Mouse (Mus musculus): ENCODE data around the gene Ythdf2. TPM values are rescaled to one million over a fixed set of nuclear protein-coding genes. Genes with fewer than 3 reads are reported as not detected.
A peak's percentile ranks its signal among the peaks of the same experiment; 100 is the strongest.

Ythdf2 gene
- polyA plus RNA-seq, 1 experiment = not detected

GRCm38 (mm10) chr4:132194373-132194772 lies 17.7 kb downstream of the Ythdf2 start:
- no peak for TF ChIP-seq CTCF (IDR thresholded peaks at IDR 0.05; ENCODE audit: insufficient read depth, low read depth, low read length)
- no peak overlapping the region for H3K27ac ChIP-seq (ENCODE audit: insufficient read depth, low read depth, low read length)
- 92% methylated on average over 6 of the region's 6 CpGs for WGBS
- H3K4me3 ChIP-seq (ENCODE audit: insufficient read depth, low read depth, low read length) = no peak overlapping the region
- no peaks in the 10 kb centered on the region for H3K4me1 ChIP-seq (ENCODE audit: control insufficient read depth, insufficient read depth, low read length)

DNA sequence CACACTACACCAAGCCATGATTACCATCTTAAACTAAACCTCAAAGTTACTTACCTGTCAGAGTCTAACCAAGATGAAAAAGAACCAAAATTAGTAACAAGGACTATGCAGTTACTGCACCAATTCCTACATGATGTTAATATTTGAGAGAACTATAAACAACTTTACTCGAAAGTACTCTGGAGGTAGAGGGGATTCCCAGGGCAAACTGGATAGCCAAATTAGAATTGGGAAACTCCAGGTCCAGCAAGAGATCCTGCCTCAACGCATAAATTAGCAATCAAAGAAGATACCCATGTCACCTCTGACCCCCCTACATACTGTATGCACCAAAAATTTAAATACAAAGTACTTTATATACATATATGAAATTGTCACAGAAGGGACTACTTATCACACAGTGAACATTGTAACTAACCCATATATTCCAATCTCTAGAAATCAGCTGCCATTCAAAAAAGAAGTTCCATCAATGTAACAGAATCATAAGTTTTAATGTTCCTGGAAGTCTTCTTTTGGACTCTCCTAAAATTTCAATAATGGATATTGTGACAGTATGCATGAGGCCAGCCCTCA lies 24.2 kb downstream of the Ythdf2 start:
- 94% methylated on average over 2 of the region's 2 CpGs for WGBS
- TF ChIP-seq POLR2A (IDR thresholded peaks at IDR 0.05; ENCODE audit: insufficient read depth, low read depth, low read length) (no peak), CTCF (IDR thresholded peaks at IDR 0.05; ENCODE audit: insufficient read depth, low read depth, low read length) (no peak)
- Histone ChIP-seq H3K4me3 (ENCODE audit: insufficient read depth, low read depth, low read length) (no peak overlapping the region), H3K4me1 (ENCODE audit: control insufficient read depth, insufficient read depth, low read length) (no peaks in the 10 kb centered on the region), H3K27ac (ENCODE audit: insufficient read depth, low read depth, low read length) (no peak overlapping the region)

DNA sequence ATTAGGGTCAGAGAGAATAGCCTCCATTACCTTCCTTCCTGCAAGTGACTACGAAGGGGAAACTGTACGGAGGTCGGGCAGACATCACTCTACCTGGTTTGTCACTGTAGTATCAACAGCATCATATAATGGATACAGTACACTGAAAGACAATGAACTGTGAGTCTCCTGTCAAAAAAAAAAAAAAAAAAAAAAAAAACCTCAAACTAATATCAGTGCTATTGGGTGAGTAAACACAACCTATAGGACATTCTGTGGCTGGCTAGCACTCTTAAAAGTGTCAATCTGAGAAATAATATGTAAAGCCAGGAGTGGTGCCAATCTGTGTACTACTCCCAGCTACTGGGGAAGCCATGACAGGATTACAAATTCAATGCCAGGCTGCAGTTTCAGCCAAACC lies 28.9 kb downstream of the Ythdf2 start:
- no peaks in the 10 kb centered on the region for H3K4me1 ChIP-seq (ENCODE audit: control insufficient read depth, insufficient read depth, low read length)
- 100% methylated on average over 3 of the region's 3 CpGs for WGBS
- H3K27ac ChIP-seq (ENCODE audit: insufficient read depth, low read depth, low read length) = no peak overlapping the region
- H3K4me3 ChIP-seq (ENCODE audit: insufficient read depth, low read depth, low read length) = no peak overlapping the region
- TF ChIP-seq POLR2A (IDR thresholded peaks at IDR 0.05; ENCODE audit: insufficient read depth, low read depth, low read length) (no peak), CTCF (IDR thresholded peaks at IDR 0.05; ENCODE audit: insufficient read depth, low read depth, low read length) (no peak)

- Histone ChIP-seq H3K4me1 (ENCODE audit: control insufficient read depth, insufficient read depth, low read length) (no peaks in the 10 kb centered on the region), H3K27ac (ENCODE audit: insufficient read depth, low read depth, low read length) (no peak overlapping the region), H3K4me3 (ENCODE audit: insufficient read depth, low read depth, low read length) (no peak overlapping the region)
- no peak for TF ChIP-seq POLR2A (IDR thresholded peaks at IDR 0.05; ENCODE audit: insufficient read depth, low read depth, low read length)
- no peak for TF ChIP-seq CTCF (IDR thresholded peaks at IDR 0.05; ENCODE audit: insufficient read depth, low read depth, low read length)
- 66% methylated on average over 22 of the region's 22 CpGs for WGBS
Observed at GRCm38 (mm10) chr4:132181721-132182658, 30.1 kb downstream of the Ythdf2 start.

- no peak overlapping the region for H3K4me3 ChIP-seq (ENCODE audit: insufficient read depth, low read depth, low read length)
- TF ChIP-seq POLR2A (IDR thresholded peaks at IDR 0.05; ENCODE audit: insufficient read depth, low read depth, low read length) = no peak
- TF ChIP-seq CTCF (IDR thresholded peaks at IDR 0.05; ENCODE audit: insufficient read depth, low read depth, low read length) = no peak
- 86% methylated on average over 9 of the region's 9 CpGs for WGBS
- H3K4me1 ChIP-seq (ENCODE audit: control insufficient read depth, insufficient read depth, low read length) = no peaks in the 10 kb centered on the region
- H3K27ac ChIP-seq (ENCODE audit: insufficient read depth, low read depth, low read length) = no peak overlapping the region
Observed at GRCm38 (mm10) chr4:132180710-132181109, 31.4 kb downstream of the Ythdf2 start.

GRCm38 (mm10) chr4:132178630-132179059 lies 33.5 kb downstream of the Ythdf2 start:
- WGBS = 4% methylated on average over 10 of the region's 10 CpGs

DNA sequence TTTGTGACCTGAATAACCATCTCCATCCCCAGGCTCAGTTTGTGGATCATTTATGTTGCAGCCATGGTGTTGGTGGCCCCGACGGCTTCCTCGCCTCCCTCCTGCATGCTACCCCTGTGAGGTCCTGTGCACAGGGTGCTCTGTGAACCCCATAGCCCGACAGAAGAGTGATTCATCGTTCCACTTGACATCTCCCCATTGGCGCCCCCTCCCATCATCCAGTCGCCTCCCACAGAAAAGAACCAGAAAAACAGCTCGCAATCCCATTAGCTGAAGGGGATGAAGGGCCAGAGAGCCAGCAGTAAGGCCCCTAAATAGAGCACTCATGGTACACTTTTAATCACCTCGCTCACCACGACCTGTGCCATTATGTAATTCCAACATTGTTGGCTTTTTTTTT lies 35.6 kb downstream of the Ythdf2 start:
- no peaks in the 10 kb centered on the region for H3K4me1 ChIP-seq (ENCODE audit: control insufficient read depth, insufficient read depth, low read length)
- no peak for TF ChIP-seq CTCF (IDR thresholded peaks at IDR 0.05; ENCODE audit: insufficient read depth, low read depth, low read length)
- no peak for TF ChIP-seq POLR2A (IDR thresholded peaks at IDR 0.05; ENCODE audit: insufficient read depth, low read depth, low read length)
- H3K27ac ChIP-seq (ENCODE audit: insufficient read depth, low read depth, low read length) = no peak overlapping the region
- no peak overlapping the region for H3K4me3 ChIP-seq (ENCODE audit: insufficient read depth, low read depth, low read length)
- 71% methylated on average over 10 of the region's 10 CpGs for WGBS

More at GRCm38 (mm10) chr4:132178630-132179059, 33.5 kb downstream of the Ythdf2 start:
- TF ChIP-seq POLR2A (IDR thresholded peaks at IDR 0.05; ENCODE audit: insufficient read depth, low read depth, low read length) (no peak), CTCF (IDR thresholded peaks at IDR 0.05; ENCODE audit: insufficient read depth, low read depth, low read length) (no peak)
- no peaks in the 10 kb centered on the region for H3K4me1 ChIP-seq (ENCODE audit: control insufficient read depth, insufficient read depth, low read length)
- H3K4me3 ChIP-seq (ENCODE audit: insufficient read depth, low read depth, low read length) = no peak overlapping the region
- no peak overlapping the region for H3K27ac ChIP-seq (ENCODE audit: insufficient read depth, low read depth, low read length)

- H3K4me3 ChIP-seq (ENCODE audit: insufficient read depth, low read depth, low read length) = no peak overlapping the region
- TF ChIP-seq CTCF (IDR thresholded peaks at IDR 0.05; ENCODE audit: insufficient read depth, low read depth, low read length) (no peak), POLR2A (IDR thresholded peaks at IDR 0.05; ENCODE audit: insufficient read depth, low read depth, low read length) (no peak)
- H3K4me1 ChIP-seq (ENCODE audit: control insufficient read depth, insufficient read depth, low read length) = peaks cover 11% of the 10 kb centered on the region
- 21% methylated on average over 7 of the region's 7 CpGs for WGBS
- peak overlapping the region; percentile 81 for H3K27ac ChIP-seq (ENCODE audit: insufficient read depth, low read depth, low read length)
Observed at GRCm38 (mm10) chr4:132170891-132171290, 41.2 kb downstream of the Ythdf2 start.

- Histone ChIP-seq H3K4me3 (ENCODE audit: insufficient read depth, low read depth, low read length) (no peak overlapping the region), H3K27ac (ENCODE audit: insufficient read depth, low read depth, low read length) (no peak overlapping the region), H3K4me1 (ENCODE audit: control insufficient read depth, insufficient read depth, low read length) (peaks cover 21% of the 10 kb centered on the region)
- no peak for TF ChIP-seq CTCF (IDR thresholded peaks at IDR 0.05; ENCODE audit: insufficient read depth, low read depth, low read length)
- no peak for TF ChIP-seq POLR2A (IDR thresholded peaks at IDR 0.05; ENCODE audit: insufficient read depth, low read depth, low read length)
- WGBS = 69% methylated on average over 5 of the region's 5 CpGs
Observed at GRCm38 (mm10) chr4:132169761-132170160, 42.3 kb downstream of the Ythdf2 start.
